Mouse (Mus musculus) liver, postnatal 0 days (tissue): ENCODE data around the gene Gm28035. TPM values are rescaled to one million over a fixed set of nuclear protein-coding genes. Genes with fewer than 3 reads are reported as not detected.
A peak's percentile ranks its signal among the peaks of the same experiment; 100 is the strongest.

Source experiments
- ATAC-seq: fragments of 200-750 bp; cut with Nextera tagmentation; 2 replicates; pipeline ENCODE4 v1.8.0; 2017; ENCODE audit warnings: mild to moderate bottlenecking, moderate library complexity
- DNase-seq: peaks from one replicate; pipeline ENCODE4 v3.0.0-alpha.2; 2016
- H3K27ac ChIP-seq: fragments of 300-500 bp; sonication (generic); 2 replicates; pipeline ENCODE4 v1.5.1; 2014; ENCODE audit warnings: antibody characterized with exemption, moderate library complexity, mild to moderate bottlenecking, low read depth
- H3K27me3 ChIP-seq: fragments of 300-500 bp; sonication (generic); 2 replicates; pipeline ENCODE4 v1.6.1; 2014; ENCODE audit warnings: low read length, control low read depth, mixed read lengths; ENCODE audit not compliant: insufficient read depth
- H3K36me3 ChIP-seq: fragments of 300-500 bp; sonication (generic); replicated peaks from 2 replicates; pipeline ENCODE4 v1.6.1; 2014; ENCODE audit warnings: mild to moderate bottlenecking, control low read depth, low read length, moderate library complexity, mixed read lengths; ENCODE audit not compliant: insufficient read depth
- H3K4me1 ChIP-seq: fragments of 300-500 bp; sonication (generic); 2 replicates; pipeline ENCODE4 v1.6.1; 2014; ENCODE audit warnings: antibody characterized with exemption, mild to moderate bottlenecking, control low read depth; ENCODE audit not compliant: insufficient read depth
- H3K4me2 ChIP-seq: fragments of 300-500 bp; sonication (generic); 2 replicates; pipeline ENCODE4 v1.6.1; 2014; ENCODE audit warnings: low read depth, mild to moderate bottlenecking, low read length, moderate library complexity, mixed read lengths
- H3K4me3 ChIP-seq: fragments of 300-500 bp; sonication (generic); 2 replicates; pipeline ENCODE4 v1.5.1; 2014; ENCODE audit warnings: low read depth, low read length
- H3K9ac ChIP-seq: fragments of 300-500 bp; sonication (generic); replicated peaks from 2 replicates; pipeline ENCODE4 v1.6.1; 2014; ENCODE audit warnings: mild to moderate bottlenecking, moderate library complexity
- H3K9me3 ChIP-seq: fragments of 300-500 bp; sonication (generic); 2 replicates; pipeline ENCODE4 v1.6.1; 2016; ENCODE audit warnings: mild to moderate bottlenecking, control low read depth, low read length, mixed read lengths
- CTCF ChIP-seq: sonication (generic); IDR thresholded peaks from 2 replicates; pipeline ENCODE4 v1.5.1; 2016; ENCODE audit warnings: antibody characterized with exemption, low read depth
- EP300 ChIP-seq: IDR thresholded peaks from 2 replicates; pipeline ENCODE4 v1.6.1; 2016; ENCODE audit warnings: antibody characterized with exemption, low read depth, mild to moderate bottlenecking
- WGBS: fragments of 180-500 bp; shearing (Covaris S2); extraction: QIAGEN DNeasy Blood & Tissue Kit; methylation state at CpG from one replicate; pipeline ENCODE4 v1.1.7; 2014; ENCODE audit not compliant: insufficient replicate concordance; 5-methylcytosine and 5-hydroxymethylcytosine counted together
- polyA plus RNA-seq: library from polyadenylated mRNA; unstranded; fragments of >200 nt; fragmentation: Nextera tagmentation; extraction: Ambion mirVana; gene quantifications from 2 replicates; pipeline ENCODE4 v1.2.1, GENCODE M21; 2015

Gene Gm28035
- polyA plus RNA-seq, 1 experiment from 2014 or later: 0.14 TPM

- ATAC-seq (no peak), DNase-seq (no peak)
- Histone ChIP-seq H3K27me3 (no peaks in the 10 kb centered on the region), H3K4me3 (no peak overlapping the region), H3K4me1 (peaks cover 72% of the 10 kb centered on the region), H3K9me3 (no peaks in the 10 kb centered on the region), H3K36me3 (peaks cover 49% of the 10 kb centered on the region), H3K27ac (peak overlapping the region; percentile 76), H3K9ac (no peak overlapping the region), H3K4me2 (no peak overlapping the region)
- 90% methylated on average over 4 of the region's 4 CpGs for WGBS
- no peak for TF ChIP-seq CTCF
- no peak for TF ChIP-seq EP300
Measured at GRCm38 (mm10) chr2:30243391-30243790, 3.0 kb downstream of the Gm28035 start.

GRCm38 (mm10) chr2:30244595-30245178 lies 4.3 kb downstream of the Gm28035 start:
- no peak overlapping the region for H3K9ac ChIP-seq
- H3K4me3 ChIP-seq: no peak overlapping the region
- 64% methylated on average over 7 of the region's 7 CpGs for WGBS
- H3K27ac ChIP-seq: peak overlapping the region; percentile 7
- H3K9me3 ChIP-seq: no peaks in the 10 kb centered on the region
- H3K4me1 ChIP-seq: peaks cover 59% of the 10 kb centered on the region
- no peaks in the 10 kb centered on the region for H3K27me3 ChIP-seq
- ATAC-seq (peak; percentile 28), DNase-seq (no peak)
- H3K4me2 ChIP-seq: no peak overlapping the region
- H3K36me3 ChIP-seq: peaks cover 60% of the 10 kb centered on the region
- TF ChIP-seq CTCF (no peak), EP300 (no peak)

DNA sequence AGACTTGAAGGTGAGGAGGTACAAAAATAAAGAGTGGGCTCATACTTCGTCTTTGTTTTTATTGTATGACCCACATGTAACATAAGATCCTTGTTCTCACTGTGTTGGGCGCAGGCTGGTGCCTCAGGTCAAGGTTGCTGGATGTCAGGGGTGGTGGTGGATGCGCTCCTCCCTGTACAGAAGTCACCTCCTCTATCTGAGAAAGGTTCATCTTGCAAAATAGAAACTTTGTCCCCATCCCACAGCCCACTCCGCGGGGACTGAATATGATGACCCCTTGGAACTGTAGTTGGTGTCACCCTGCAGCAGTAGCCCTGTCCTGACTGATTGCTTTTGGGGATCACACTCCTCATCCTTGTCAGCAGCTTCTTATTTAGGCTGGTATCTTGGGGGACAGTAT lies 6.7 kb downstream of the Gm28035 start:
- Histone ChIP-seq H3K4me2 (no peak overlapping the region), H3K36me3 (peaks cover 50% of the 10 kb centered on the region), H3K4me1 (peaks cover 43% of the 10 kb centered on the region), H3K27me3 (no peaks in the 10 kb centered on the region), H3K9ac (no peak overlapping the region), H3K4me3 (no peak overlapping the region), H3K27ac (0 out of 2 replicates have a peak overlapping the region, but pooled peaks have one; percentile 7), H3K9me3 (no peaks in the 10 kb centered on the region)
- 77% methylated on average over 5 of the region's 5 CpGs for WGBS
- no peak for TF ChIP-seq EP300
- TF ChIP-seq CTCF: no peak
- no peak for DNase-seq
- ATAC-seq: peak; percentile 18; the same call in 1 of the 2 replicates

GRCm38 (mm10) chr2:30247681-30248080 lies 7.3 kb downstream of the Gm28035 start:
- Histone ChIP-seq H3K4me2 (no peak overlapping the region), H3K36me3 (peaks cover 49% of the 10 kb centered on the region), H3K27ac (no peak overlapping the region), H3K4me3 (no peak overlapping the region), H3K4me1 (peaks cover 46% of the 10 kb centered on the region), H3K9ac (no peak overlapping the region), H3K9me3 (no peaks in the 10 kb centered on the region), H3K27me3 (no peaks in the 10 kb centered on the region)
- TF ChIP-seq EP300 (no peak), CTCF (no peak)
- ATAC-seq (no peak), DNase-seq (no peak)
- WGBS: 56% methylated on average over 4 of the region's 4 CpGs

GRCm38 (mm10) chr2:30249182-30249581 lies 8.8 kb downstream of the Gm28035 start:
- DNase-seq: no peak
- H3K4me3 ChIP-seq: no peak overlapping the region

DNA sequence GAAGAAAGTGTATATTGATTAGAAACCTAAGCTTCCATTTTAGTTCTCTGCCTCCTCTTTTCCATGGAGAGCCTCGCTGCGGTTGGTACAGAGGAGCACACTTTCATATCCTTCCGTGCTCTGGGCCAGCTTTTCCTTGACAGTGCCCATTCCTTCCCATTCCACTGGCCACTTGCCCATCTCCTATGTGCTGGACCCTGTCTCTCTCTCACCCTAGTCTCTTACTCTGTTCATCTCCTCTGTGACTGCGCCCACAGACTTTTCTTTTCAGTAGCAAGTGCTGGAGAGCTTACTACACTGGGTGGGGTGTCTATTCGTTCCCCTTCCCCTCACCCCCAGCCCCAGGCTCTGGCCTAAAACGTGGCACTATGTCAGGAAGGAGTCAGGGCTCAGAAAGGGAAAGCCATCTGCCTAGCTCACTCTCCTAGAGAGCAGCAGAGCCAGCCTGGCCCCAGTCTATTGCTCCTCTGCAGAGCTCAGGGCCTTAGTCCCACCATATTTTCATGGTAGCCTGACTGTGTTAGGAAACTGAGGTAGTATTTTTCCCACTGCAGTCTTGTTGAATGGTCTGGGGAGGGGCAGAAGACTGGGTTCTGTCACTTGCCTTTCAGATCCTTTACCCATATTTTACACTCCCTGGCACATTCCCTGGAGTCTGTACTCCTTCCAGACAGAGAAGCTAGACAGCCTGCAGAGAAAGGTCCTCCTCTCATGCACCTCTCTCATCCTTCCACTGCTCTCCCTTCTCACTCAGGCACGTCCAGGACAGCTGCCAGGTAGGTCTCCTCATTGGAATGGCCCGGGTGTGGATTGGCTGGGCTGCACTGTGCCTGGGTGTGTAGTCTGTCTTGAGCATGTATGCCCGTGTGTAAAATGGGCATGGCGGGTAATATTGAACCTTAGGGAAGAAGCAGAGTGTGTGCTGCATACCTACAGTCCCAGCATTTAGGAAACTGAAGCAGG lies 10.1 kb downstream of the Gm28035 start:
- Histone ChIP-seq H3K4me1 (peaks cover 26% of the 10 kb centered on the region), H3K4me3 (no peak overlapping the region), H3K9me3 (no peaks in the 10 kb centered on the region), H3K27ac (no peak overlapping the region; the same call in 1 of the 2 replicates), H3K27me3 (no peaks in the 10 kb centered on the region), H3K36me3 (peaks cover 41% of the 10 kb centered on the region), H3K9ac (no peak overlapping the region), H3K4me2 (no peak overlapping the region)
- no peak for TF ChIP-seq CTCF
- no peak for TF ChIP-seq EP300
- ATAC-seq (no peak), DNase-seq (no peak)
- WGBS: 79% methylated on average over 10 of the region's 10 CpGs

More at GRCm38 (mm10) chr2:30249182-30249581, 8.8 kb downstream of the Gm28035 start:
- Histone ChIP-seq H3K9me3 (no peaks in the 10 kb centered on the region), H3K36me3 (peaks cover 36% of the 10 kb centered on the region), H3K27ac (no peak overlapping the region), H3K4me2 (no peak overlapping the region), H3K27me3 (no peaks in the 10 kb centered on the region), H3K9ac (peak overlapping the region; percentile 21), H3K4me1 (peaks cover 34% of the 10 kb centered on the region)
- no peak for ATAC-seq
- 92% methylated on average over 3 of the region's 3 CpGs for WGBS
- TF ChIP-seq EP300 (no peak), CTCF (no peak)
